Mouse (Mus musculus): Measurements from ENCODE around the gene Net1.
"Not testable (repeated sequence)": the region's sequence is repeated elsewhere in the genome, so short reads cannot be mapped to it uniquely, and the experiment has no call there.

Net1 gene

DNA sequence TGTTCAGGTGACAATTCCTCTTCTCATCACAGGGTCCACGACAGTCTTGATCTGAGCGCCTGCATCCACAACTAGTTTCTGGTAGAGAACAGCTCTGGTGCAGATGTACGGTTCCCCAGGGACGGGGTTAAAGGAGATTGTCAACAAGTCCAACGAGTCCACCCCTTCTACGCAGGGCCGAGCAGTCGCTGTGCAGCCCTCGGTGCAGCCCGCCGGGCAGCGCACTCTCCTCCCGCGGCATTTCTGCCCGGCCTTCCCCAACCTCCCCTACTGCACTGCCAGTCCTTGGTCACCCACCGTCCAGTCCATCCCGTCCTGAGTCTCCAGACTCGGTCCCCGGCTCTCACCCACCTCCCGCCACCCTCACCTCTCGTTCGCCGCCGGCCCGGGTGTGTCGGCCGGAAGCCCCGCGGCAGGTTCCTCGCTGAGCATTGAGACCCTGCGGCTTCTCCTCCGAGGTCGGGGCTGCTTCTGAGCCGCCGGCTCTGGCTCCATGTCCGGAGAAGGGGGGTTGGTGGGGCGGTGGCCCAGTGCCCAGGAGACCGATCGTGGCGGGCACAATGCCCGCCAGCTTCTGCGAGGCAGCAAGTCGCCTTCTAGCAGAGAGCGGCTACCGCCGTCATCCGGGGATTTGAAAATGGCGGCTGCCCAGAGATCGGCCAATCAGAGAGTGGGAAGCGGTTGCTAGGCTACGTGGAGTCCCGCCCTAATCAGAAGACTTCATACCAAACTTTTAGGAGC lies at the start of gene Net1, which contains the start of gene Tubal3:
Gene Net1, minus strand, starts transcription at position 650 of the 741 bp plus-strand sequence.
Gene Tubal3, plus strand, starts transcription at position 704 of the 741 bp plus-strand sequence.
- peak; percentile 89 for DNase-seq (ENCODE audit: low read depth)

DNA sequence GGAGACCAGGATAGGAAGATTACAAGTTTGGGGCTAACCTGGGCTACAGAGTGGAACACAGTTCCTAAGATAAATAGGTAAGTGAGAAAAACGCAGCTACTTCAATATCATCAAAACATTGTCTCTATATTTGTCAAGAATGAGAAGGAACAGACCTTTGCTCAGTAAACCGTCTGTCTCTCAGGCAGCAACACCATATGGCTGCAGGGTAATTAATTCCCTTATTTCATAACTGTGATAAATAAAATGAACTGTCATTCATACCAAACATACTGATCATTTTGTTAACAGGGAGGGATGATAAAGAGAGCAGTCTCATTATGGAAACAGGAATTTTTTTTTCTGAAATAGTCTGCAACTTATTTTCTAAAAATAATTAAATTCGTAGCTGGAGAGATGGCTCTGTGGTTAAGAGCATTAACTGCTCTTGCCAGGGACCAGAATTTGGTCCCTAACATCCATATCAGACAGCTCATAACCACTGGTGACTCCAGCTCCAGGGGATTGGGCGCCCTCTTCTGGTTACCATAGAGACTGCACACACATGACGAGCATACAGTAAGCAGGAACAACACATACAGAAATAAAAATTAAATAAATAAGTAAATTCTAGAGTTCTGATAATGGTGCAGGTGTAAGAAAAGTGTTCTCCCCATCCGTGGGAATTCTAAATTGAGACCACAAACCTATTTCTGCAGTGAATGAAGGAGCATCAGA lies 33.3 kb upstream of the Net1 start:
- peak; percentile 4 for DNase-seq (ENCODE audit: low read depth)

DNA sequence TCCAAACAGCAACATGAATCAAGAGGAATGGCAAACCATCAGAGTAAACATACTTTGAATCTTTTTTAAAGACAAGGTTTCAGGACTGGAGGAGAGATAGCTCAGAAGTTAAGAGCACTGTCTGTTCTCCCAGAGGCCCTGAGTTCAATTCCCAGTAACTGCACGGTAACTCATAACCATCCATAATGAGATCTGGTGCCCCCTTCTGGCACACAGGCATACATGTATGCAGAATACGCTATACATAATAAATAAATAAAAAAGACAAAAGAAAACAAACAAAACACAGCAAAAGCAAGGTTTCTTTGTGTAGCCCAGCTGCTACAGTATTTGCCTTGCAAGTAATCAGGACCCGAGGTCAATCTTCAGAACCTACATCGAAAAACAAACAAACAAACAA lies 31.5 kb upstream of the Net1 start:
- no peak for DNase-seq (ENCODE audit: low read depth)

DNA sequence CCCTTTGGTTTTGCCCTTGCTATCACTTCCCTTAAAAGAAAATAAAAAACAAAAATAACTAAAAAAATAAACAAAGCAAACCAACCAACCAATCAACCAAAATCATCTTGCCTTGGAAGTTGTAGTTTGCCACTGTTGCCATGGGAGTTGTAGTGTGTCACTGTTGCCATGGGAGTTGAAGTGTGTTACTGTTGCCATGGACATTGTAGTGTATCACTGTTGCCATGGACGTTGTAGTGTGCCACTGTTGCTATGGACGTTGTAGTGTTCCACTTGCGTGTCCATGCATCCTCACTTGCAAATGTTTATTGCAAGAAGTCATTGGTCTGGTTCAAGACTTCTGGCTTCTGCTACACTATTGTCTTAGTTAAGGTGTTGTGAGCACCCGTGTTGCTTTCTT lies 29.2 kb upstream of the Net1 start:
- no peak for DNase-seq (ENCODE audit: low read depth)

DNA sequence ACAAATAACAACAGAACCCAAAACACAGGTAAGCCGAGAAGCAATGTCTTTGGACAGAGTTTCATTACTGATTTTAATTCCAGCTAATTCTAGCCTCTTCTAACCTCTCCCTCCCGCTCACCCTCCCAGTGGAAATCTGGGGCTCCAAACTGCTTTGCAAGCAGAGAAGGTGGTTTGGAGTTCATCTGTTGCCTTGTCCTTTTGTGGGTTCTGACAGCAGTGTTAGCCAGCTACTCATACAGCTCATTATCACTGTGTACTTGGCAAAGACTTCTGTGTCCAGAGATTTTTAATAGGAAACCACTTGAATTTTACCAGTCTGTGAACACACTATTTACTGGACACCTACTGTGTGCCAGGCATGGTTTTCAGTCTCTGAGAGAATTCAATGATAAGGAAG lies 27.2 kb upstream of the Net1 start, which contains the start of gene Ucn3:
Gene Ucn3, minus strand, starts transcription at position 101 of the 400 bp plus-strand sequence.
- DNase-seq (ENCODE audit: low read depth) = no peak

DNA sequence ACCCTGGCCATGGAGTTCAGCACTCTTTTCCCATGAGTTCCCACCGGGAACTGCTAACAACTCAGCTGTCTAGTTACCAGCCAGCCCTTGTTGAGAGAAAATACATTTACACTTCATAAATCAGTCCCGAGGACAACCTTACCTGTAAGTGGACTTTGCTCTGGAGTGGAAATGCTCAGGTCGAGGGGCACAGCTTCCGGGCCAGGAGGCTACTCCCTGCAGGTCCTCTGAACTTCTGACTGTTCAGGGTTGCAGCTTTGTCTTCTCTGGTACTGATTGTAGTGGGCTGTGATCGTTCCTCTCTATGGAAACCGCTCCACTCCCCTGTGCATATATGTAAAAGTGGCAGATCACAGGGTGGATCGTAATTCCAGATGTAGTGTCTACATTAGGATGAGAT lies 26.7 kb upstream of the Net1 start:
- DNase-seq (ENCODE audit: low read depth) = no peak

DNA sequence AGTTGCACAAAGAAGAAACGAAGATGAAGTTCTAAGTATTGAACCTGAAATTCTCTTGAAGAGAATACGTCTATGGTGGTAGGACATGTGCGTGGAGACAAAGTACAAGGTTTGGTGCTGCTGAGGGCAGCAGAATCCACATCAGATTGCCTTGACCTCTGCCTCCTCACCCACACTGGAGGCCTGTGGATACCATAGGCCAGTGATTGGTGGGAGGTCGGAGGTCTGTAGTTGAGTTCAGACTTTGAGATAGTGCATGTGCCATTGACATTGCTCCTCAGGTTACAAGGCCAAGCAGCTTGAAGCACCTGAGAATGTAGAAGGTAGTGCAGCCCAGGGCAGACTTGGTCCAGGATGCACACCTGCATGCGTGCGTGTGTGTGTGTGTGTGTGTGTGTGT lies 8.0 kb upstream of the Net1 start:
- DNase-seq (ENCODE audit: low read depth) = no peak

DNA sequence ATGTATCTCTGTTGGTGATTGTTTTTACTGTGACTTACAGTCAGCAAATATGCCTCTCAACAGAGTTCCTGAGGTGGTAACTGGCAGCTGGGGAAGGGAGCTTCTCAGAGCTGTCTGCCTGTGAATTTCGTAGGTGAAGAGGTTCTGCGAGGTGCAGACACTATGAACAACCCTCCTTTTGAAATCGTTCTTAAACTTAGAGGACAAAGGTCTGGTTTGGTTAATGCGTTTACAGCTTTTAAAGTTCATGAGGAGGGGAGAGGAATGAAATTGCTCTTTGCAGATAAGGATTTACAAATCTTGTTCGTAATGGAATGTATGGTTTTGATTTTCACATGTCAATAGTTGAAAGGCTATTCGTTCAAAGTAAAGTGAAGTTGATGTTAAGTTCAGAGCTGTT lies 7.6 kb upstream of the Net1 start:
- no peak for DNase-seq (ENCODE audit: low read depth)

DNA sequence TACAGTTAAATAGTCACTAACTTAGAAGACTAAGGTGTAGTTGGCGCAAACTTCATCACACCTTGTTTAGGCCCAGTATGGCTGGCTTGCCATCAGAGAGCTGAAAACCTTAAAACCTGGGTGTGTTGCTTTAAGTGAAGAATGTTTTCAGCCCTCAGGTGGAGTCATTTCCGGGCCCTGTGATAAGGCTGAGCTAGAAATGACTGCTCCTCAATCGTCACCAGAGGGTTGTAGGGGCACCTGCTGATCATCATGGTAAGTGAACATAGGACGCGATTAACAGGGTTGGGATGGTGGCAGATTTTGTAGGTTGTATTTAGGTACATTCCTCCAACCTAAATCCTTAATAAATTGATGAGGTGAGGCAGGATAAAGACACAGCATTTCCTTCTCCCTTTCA lies 6.5 kb upstream of the Net1 start:
- DNase-seq (ENCODE audit: low read depth) = no peak

DNA sequence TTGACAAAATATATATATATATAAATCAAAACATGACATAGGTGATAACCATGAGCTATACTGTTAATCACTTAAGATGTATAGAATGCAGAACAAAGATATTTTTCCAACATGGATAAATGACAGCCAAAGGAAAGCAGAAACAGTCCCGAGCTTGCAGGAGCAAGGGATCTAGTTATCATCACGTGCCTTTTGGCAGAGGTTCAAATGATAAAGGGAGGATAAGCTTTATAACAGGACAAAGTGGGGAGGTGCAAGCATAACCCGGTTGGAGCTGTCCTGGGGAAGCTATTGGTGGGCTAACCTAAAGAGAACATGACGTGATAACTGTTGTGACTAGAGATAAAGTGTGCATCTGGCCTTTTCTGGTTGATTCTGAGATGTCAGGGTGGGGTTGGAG lies 4.5 kb downstream of the Net1 start:
- no peak for DNase-seq (ENCODE audit: low read depth)

DNA sequence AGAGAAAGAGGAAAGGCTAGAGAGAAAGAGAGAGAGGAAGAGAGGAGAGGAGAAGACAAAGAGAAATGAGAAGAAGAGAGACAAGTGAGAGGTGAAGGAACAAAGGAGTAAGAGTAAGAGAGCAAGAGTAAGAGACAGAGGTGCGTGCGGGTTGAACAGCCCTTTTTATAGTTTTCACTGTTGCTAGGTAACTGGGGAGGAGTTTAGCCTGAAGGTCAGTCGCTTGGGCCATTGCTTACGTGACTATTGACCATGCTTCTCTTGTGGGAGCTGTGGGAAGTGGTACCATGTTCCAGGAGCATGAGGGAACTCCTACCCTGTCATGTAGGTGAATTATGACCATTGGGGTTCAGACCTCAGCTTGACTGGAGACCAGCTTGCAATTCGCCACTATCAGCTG lies 7.7 kb downstream of the Net1 start:
- DNase-seq (ENCODE audit: low read depth) = no peak

DNA sequence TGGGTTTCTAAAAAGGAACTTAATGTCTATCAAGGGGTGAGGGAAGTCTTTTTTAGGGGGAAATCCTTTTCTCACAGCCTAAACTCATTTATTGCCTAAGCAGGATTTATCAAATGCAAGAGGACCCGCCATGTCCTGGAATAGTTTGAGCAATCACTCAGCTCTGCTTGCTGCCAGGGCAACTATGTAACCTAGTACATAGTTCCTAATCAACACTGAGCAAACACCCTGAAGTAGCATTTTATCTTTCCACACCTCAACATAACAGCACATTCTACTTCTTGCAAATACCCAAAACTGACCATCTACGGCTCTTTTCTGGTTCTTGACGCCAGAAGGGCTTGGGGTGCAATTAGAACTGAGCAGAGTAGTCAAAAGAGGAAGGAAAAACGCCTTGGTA lies 9.8 kb downstream of the Net1 start:
- DNase-seq (ENCODE audit: low read depth) = no peak

DNA sequence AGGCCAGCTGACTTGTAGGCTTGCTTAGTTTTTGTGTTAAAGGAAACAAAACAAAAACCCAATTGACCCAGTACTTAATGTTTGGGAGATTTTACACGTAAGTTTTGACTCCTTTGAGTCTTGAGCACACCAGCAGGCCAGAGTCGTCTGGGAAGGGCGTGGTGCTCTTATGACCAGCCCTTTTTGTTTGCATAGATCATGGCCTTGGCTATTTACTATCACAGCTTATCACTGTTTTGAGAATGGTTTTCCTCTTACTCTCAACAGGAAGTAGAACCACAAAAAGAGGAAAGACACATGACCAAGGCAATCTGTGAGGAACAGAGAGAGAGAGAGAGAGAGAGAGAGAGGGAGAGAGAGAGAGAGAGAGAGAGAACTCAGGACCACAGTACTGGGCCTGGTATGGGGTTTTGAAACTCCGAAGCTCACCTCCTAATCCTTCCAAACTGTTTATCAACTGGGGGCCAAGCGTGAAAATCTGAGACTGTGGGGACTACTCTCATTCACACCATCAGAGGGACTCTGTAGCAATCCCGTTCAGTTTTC lies 10.8 kb downstream of the Net1 start:
- no peak for DNase-seq (ENCODE audit: low read depth)

DNA sequence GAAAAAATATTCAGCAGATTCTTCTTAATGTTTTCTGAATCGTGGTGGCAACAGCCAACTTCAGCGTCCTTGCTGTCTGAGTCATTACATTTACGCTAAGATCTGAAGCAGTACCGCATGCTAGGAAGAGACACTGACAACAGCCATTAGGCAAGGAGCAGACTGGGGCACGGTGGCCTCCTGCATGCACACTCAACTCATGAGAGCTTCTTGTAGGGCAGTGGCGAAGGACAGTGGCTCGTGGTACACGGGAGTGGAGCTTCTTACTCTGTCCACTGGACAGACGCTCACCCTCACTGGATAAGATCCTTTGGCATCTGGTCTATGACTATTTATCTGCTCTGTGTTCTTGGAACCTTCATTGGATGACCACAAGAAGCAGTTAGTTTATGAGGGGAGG lies 18.7 kb downstream of the Net1 start:
- no peak for DNase-seq (ENCODE audit: low read depth)

DNA sequence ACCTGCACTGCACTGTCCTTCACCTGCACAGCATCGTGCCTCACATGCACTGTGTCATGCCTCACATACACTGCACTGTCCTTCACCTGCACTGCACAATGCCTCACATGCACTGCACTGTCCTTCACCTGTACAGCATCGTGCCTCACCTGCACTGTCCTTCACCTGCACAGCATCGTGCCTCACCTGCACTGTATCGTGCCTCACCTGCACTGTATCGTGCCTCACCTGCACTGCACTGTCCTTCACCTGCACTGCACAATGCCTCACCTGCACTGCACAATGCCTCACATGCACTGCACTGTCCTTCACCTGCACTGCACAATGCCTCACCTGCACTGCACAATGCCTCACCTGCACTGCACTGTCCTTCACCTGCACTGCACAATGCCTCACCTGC lies 19.8 kb downstream of the Net1 start:
- not testable (repeated sequence) for DNase-seq (ENCODE audit: low read depth)

DNA sequence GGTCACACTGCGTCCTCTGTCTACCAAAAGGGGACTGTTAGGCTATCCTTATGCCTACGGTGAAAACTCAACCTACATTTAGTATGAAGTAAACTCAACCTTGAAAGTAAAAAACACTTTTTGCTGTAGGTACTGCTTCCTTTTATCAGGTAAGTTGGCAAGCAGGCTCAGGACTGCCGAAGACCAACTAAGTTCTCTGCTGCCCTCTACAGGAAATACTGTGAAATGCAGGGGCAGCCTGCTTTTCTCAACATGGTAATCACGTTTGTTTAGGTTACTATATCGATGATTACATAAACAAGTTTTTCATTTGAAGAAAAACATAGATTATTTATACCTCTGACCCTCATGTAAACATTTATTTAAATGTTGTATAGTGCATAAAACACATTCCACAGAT lies 21.1 kb downstream of the Net1 start:
- peak; percentile 84 for DNase-seq (ENCODE audit: low read depth)

DNA sequence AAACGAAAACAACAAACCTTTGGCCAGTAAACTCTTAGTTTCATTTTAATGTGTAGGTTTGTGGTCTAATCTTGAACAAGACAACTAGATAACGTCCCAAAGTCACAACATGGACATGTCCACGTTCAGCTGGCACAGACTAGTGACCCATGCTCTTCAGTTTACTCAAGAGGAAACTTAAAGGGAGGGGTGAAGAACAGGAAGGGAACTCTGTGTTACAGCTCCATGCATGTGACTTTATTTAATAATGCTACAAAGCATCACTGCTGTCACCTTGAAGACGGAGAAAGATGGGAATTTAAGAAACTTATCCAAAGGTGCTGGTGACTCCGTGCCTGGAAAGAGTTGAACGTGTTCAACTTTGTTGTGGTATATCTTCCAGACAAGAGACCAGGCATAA lies 22.0 kb downstream of the Net1 start:
- DNase-seq (ENCODE audit: low read depth) = no peak

DNA sequence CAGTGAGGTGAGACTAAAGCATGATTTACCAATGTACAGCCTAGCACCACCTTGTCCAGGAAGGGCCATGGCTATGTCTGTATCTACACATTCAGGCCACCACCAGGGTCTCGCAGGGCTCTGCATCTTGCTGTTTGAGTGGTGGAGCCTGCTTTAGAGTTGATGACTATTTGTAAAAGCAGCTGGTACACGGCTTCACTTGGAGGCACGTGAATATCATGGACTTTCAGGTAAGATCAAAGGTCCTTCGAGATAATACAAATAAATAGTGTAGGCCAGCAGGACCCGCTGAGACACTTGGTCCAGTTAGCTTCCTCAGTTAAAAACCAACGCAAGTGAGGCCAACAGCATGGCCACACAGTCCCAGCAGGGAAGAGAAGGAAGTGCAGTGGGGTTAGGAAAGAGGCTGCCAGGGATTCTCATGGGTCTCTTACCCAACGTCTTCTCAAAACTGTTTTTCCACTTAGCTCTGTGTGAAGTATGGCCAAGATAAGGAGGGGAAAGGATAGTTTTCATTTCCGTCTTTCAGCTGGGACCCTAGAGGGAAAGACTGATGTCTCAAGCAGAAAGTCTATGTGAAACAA lies 22.5 kb downstream of the Net1 start:
- DNase-seq (ENCODE audit: low read depth) = no peak

DNA sequence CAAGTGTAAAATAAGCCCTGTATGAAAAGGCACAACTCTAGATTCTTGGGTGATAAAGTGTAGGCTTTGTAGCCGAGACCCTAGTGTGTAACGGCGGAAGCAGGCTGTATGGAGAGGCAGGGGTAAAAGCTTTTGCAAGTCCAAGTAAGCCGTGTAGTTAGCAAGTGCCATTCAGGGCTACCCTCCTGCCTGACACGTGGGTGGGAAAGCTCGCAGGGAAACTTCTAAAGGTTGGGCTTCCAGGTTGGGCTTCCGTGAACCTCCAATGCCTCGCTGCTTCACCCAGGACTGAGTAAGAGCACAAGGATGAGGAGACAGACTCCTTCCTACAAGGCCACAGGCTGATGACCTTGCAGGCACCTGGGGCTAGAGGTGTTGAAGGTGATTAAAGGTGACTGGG lies 23.5 kb downstream of the Net1 start:
- DNase-seq (ENCODE audit: low read depth) = no peak

DNA sequence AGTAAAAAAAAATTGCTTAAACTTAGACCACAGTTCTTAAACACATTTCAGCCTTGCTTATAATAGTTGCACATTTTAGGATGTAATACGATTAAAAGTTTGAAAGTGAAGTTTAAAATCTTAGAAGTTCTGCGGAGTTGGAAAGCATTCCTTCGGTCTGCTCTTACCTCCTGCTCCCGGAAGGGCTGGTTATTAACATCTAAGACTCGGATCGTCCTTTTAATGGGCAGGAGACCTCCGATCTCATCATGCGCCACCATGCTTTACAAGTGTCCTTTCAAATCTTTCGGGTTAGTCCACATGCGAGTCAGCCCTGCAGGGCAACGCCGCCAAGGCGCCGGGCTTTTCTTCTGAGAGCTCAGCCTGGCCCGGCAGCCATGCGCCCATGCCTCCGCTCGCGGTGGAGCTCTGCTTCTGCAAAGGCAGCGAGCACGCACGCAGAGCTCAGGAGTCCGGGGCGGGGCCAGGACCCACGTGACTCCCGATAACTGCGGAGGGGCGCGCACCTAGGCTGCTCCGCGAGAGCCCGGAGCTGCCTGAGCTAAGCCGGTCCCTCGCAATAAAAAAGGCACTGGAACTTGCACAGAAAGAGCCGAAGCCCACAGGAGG lies 24.8 kb downstream of the Net1 start:
- peak; percentile 93 for DNase-seq (ENCODE audit: low read depth)

DNA sequence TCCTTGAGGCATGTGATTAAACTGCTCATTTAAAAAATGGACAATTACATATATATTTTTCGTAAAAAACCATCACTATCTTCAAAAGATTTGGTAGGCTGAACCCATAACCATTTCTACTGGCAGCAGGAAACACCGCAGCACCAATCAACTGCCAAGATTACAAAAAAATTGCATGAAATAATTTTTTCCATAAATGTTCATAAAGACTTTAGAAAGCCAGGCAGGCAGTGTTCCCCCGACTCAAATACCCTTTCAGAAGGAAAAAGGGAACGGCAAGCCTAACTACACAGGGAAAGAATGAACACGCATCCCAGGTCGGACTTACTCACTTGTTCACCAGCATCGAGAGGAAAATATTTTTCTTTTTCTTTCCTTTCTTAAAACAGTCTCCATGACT lies 25.4 kb downstream of the Net1 start:
- DNase-seq (ENCODE audit: low read depth) = peak; percentile 23

DNA sequence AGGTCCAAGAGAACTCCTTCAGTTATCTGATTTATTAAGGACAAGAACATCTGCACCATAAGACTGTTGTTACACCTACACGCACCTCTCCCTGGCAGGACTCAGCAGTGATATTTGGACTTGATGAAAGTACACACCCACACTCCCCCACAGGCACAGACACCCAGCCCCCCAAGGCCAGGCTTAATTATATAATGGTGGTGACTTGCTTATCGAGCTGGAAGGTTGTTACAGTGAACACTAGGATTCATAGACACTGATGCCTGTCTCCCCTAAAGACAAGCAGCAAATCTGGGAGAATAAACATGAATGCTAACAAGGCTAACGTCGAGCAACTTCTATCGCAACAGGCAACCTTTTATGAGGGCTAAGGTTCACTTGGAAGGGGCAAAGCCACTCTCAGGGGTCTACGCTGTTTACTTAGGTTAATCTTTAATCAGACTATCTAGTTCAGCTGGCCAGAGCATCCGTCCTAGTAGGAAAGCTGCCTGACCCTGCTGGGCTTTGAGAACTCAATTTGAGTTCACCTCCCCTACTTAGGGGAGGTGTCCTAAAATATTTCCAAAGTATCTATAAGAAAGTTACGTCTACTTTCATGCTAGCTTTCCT lies 26.4 kb downstream of the Net1 start:
- DNase-seq (ENCODE audit: low read depth) = no peak
